Mouse (Mus musculus) lung, adult 2 months (tissue): ENCODE results near the gene P3h3. TPM values are rescaled to one million over a fixed set of nuclear protein-coding genes. Genes with fewer than 3 reads are reported as not detected.
A peak's percentile ranks its signal among the peaks of the same experiment; 100 is the strongest.

Experiments used
- DNase-seq: peaks from one replicate; pipeline ENCODE4 v3.0.0; 2022
- H3K4me1 ChIP-seq: fragments of 200-500 bp; 2 replicates; pipeline ENCODE4 v1.6.1; 2011; ENCODE audit warnings: low read length; ENCODE audit not compliant: control insufficient read depth, insufficient read depth
- H3K4me3 ChIP-seq: fragments of 200-500 bp; replicated peaks from 2 replicates; pipeline ENCODE3; 2011; ENCODE audit warnings: low read depth, mild to moderate bottlenecking, control low read depth, low read length; ENCODE audit errors: extremely low read depth
- CTCF ChIP-seq: fragments of 200-500 bp; IDR thresholded peaks from 2 replicates; pipeline ENCODE4 v1.5.1; 2011; ENCODE audit warnings: mild to moderate bottlenecking, low read length, control low read depth; ENCODE audit not compliant: insufficient read depth
- POLR2A ChIP-seq: fragments of 200-500 bp; IDR thresholded peaks from 2 replicates; pipeline ENCODE4 v1.6.1; 2011; ENCODE audit warnings: low read depth, mild to moderate bottlenecking, control low read depth, low read length, borderline replicate concordance; ENCODE audit errors: extremely low read depth
- WGBS: fragments of 180-500 bp; shearing (Covaris S2); methylation state at CpG from one replicate; pipeline ENCODE4 v1.1.7; 2018; 5-methylcytosine and 5-hydroxymethylcytosine counted together
- polyA plus RNA-seq: library from polyadenylated mRNA; depleted of rRNA; stranded (reverse); fragments of >200 nt; gene quantifications from 2 replicates; pipeline ENCODE4 v1.2.3, GENCODE M21; 2012

The P3h3 gene
- polyA plus RNA-seq, 1 experiment = 34.9 TPM

GRCm38 (mm10) chr6:124858561-124859318 is 1.2 kb upstream of the P3h3 start:
- Histone ChIP-seq H3K4me1 (peaks cover 2% of the 10 kb centered on the region; the same call in 1 of the 2 replicates), H3K4me3 (no peak overlapping the region)
- DNase-seq = no peak
- 67% methylated on average over 28 of the region's 28 CpGs for WGBS
- no peak for TF ChIP-seq CTCF
- TF ChIP-seq POLR2A = no peak

- TF ChIP-seq CTCF (no peak), POLR2A (no peak)
- 29% methylated on average over 26 of the region's 26 CpGs for WGBS
- no peak for DNase-seq
- H3K4me1 ChIP-seq = no peaks in the 10 kb centered on the region; the same call in 1 of the 2 replicates
- peak overlapping the region; percentile 2 for H3K4me3 ChIP-seq
Measured at GRCm38 (mm10) chr6:124857840-124858530, 433 bp upstream of the P3h3 start.

- no peak for DNase-seq
- Histone ChIP-seq H3K4me1 (no peaks in the 10 kb centered on the region; the same call in 1 of the 2 replicates), H3K4me3 (no peak overlapping the region)
- TF ChIP-seq POLR2A (no peak), CTCF (no peak)
- WGBS = 27% methylated on average over 14 of the region's 14 CpGs
Measured at GRCm38 (mm10) chr6:124856321-124856720, 1.2 kb downstream of the P3h3 start.

GRCm38 (mm10) chr6:124854647-124855046 is 2.9 kb downstream of the P3h3 start:
- 73% methylated on average over 12 of the region's 12 CpGs for whole genome bisulfite sequencing
- H3K4me1 ChIP-seq = no peaks in the 10 kb centered on the region
- no peak overlapping the region for H3K4me3 ChIP-seq
- no peak for DNase-seq
- no peak for TF ChIP-seq POLR2A
- no peak for TF ChIP-seq CTCF

- TF ChIP-seq CTCF = no peak
- no peak for TF ChIP-seq POLR2A
- WGBS = 62% methylated on average over 8 of the region's 8 CpGs
- DNase-seq = no peak
- no peaks in the 10 kb centered on the region for H3K4me1 ChIP-seq
- no peak overlapping the region for H3K4me3 ChIP-seq
Measured at GRCm38 (mm10) chr6:124850535-124850934, 7.0 kb downstream of the P3h3 start.

GRCm38 (mm10) chr6:124847305-124847704 is 10.2 kb downstream of the P3h3 start:
- DNase-seq = peak; percentile 90
- Histone ChIP-seq H3K4me1 (no peaks in the 10 kb centered on the region), H3K4me3 (no peak overlapping the region)
- TF ChIP-seq POLR2A (no peak), CTCF (peak; percentile 91)
- 13% methylated on average over 9 of the region's 9 CpGs for WGBS

GRCm38 (mm10) chr6:124840241-124841167 is 17.0 kb downstream of the P3h3 start, which contains the start of gene Gnb3:
Gene Gnb3, minus strand, starts transcription at chr6:124840275.
- Histone ChIP-seq H3K4me3 (no peak within 1 kb of the TSS), H3K4me1 (no peaks in the 10 kb centered on the region)
- no peak for DNase-seq
- WGBS = 40% methylated on average over 15 of the region's 15 CpGs
- TF ChIP-seq CTCF = no peak

GRCm38 (mm10) chr6:124839805-124840204 is 17.7 kb downstream of the P3h3 start:
- Histone ChIP-seq H3K4me3 (no peak overlapping the region), H3K4me1 (no peaks in the 10 kb centered on the region)
- WGBS = 27% methylated on average over 8 of the region's 8 CpGs
- no peak for TF ChIP-seq CTCF
- TF ChIP-seq POLR2A = no peak
- DNase-seq = no peak

- no peaks in the 10 kb centered on the region for H3K4me1 ChIP-seq
- WGBS = 57% methylated on average over 7 of the region's 7 CpGs
- no peak overlapping the region for H3K4me3 ChIP-seq
- TF ChIP-seq CTCF (no peak), POLR2A (no peak)
- DNase-seq = no peak
Measured at GRCm38 (mm10) chr6:124836411-124836810, 21.1 kb downstream of the P3h3 start.
